Mouse (Mus musculus) Patski (cell line): Measurements from ENCODE around the gene Kalrn. TPM values are rescaled to one million over a fixed set of nuclear protein-coding genes. Genes with fewer than 3 reads are reported as not detected.

Experiments used
- ATAC-seq: fragments of 100-300 bp; one replicate; pipeline ENCODE4 v1.8.0; 2021
- CTCF ChIA-PET: fragments of 350-600 bp; sonication (Branson Sonifier 250); formaldehyde crosslinking; loops from one replicate; lab custom pipeline; 2022; ENCODE audit warnings: inconsistent platforms; lab: Charles Lee
- POLR2A ChIA-PET: fragments of 350-600 bp; sonication (Branson Sonifier 250); formaldehyde crosslinking; loops from one replicate; lab custom pipeline; 2022; ENCODE audit warnings: antibody characterized with exemption, inconsistent platforms; lab: Charles Lee
- DNase-seq: peaks from one replicate; pipeline ENCODE4 v3.0.0-alpha.2; 2011; ENCODE audit warnings: low read depth, low spot score
- H3K27me3 ChIP-seq: fragments of 371-371 bp; one replicate; pipeline ENCODE4 v1.5.1; 2021
- CTCF ChIP-seq: fragments of 100-300 bp; IDR thresholded peaks from one replicate; pipeline ENCODE4 v1.5.1; 2021
- in situ Hi-C: fragments of 300-500 bp; cut with MboI; formaldehyde crosslinking; loops from 3 replicates; pipeline ENCODE4 v1.11.1; 2018; ENCODE audit warnings: low pct_unique_long_range_greater_than_20kb, mixed read lengths
- polyA plus RNA-seq: library from polyadenylated mRNA; unstranded; gene quantifications from one replicate; pipeline ENCODE4 v1.2.3, GENCODE M21; 2021

The Kalrn gene
- polyA plus RNA-seq, 1 experiment from 2014 or later: 25.1 TPM

DNA sequence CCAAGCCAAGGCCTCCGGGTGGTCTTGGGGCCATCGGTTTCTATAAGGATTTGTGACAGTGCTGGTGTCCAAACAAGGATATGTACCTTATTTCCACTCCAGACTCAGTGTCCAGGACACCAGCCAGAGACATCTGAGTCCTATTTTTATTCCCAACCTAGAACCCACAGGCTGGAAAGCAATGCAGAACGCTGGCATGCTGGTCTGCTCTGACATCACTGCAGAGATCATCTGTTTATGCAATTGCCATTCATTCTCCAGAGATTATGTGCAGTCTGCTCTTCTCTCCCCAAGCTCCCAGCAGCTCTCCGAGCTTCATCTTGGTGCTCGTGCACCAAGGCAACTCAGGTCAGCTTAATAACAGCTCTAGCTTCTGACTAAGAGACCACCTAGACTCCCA is 12.5 kb downstream of the Kalrn start:
- no peaks in the 10 kb centered on the region for H3K27me3 ChIP-seq
- TF ChIP-seq CTCF: no peak
- ChIA-PET POLR2A (interaction anchor here (0.6 to 0.8 kb wide), 2 partner anchors 13 to 33 kb away, joined by 9 to 11 read pairs; partner anchors contain the start of gene Kalrn), CTCF (interaction anchor here (0.9 to 3.0 kb wide), 4 partner anchors 9 to 12 kb away, joined by 3 to 11 read pairs (median 4); partner anchors contain the start of gene Kalrn)
- in situ Hi-C loops: loop anchor here (5.0 to 25.0 kb wide), 2 partner anchors 41 to 699 kb away; no protein-coding TSS in a partner anchor
- ATAC-seq (no peak), DNase-seq (no peak)

- no peak for DNase-seq
- in situ Hi-C loops: loop anchor here (5.0 to 25.0 kb wide), 2 partner anchors 42 to 698 kb away; no protein-coding TSS in a partner anchor
- ATAC-seq: no peak
- ChIA-PET CTCF (interaction anchor here (0.9 to 3.0 kb wide), 4 partner anchors 8 to 13 kb away, joined by 3 to 11 read pairs (median 4); partner anchors contain the start of gene Kalrn), POLR2A (interaction anchor here (0.6 to 0.8 kb wide), 2 partner anchors 13 to 33 kb away, joined by 9 to 11 read pairs; partner anchors contain the start of gene Kalrn)
- H3K27me3 ChIP-seq: no peaks in the 10 kb centered on the region
- no peak for TF ChIP-seq CTCF
Observed at GRCm38 (mm10) chr16:34560411-34560810, 12.9 kb downstream of the Kalrn start.

- H3K27me3 ChIP-seq: no peaks in the 10 kb centered on the region
- DNase-seq (no peak), ATAC-seq (no peak)
- ChIA-PET POLR2A (no interaction called here), CTCF (no interaction called here)
- TF ChIP-seq CTCF: no peak
- in situ Hi-C loops: loop anchor here (25.0 kb wide), 1 partner anchor 696 kb away; no protein-coding TSS in a partner anchor
Observed at GRCm38 (mm10) chr16:34557891-34558290, 15.4 kb downstream of the Kalrn start.

GRCm38 (mm10) chr16:34552731-34553130 is 20.6 kb downstream of the Kalrn start:
- in situ Hi-C loops: loop anchor here (25.0 kb wide), 1 partner anchor 690 kb away; no protein-coding TSS in a partner anchor
- H3K27me3 ChIP-seq: no peaks in the 10 kb centered on the region
- no peak for TF ChIP-seq CTCF
- ATAC-seq (no peak), DNase-seq (no peak)
- ChIA-PET CTCF (interaction anchor here (1.4 kb wide), 1 partner anchor 11 kb away, joined by 5 read pairs; no protein-coding TSS in a partner anchor), POLR2A (no interaction called here)

DNA sequence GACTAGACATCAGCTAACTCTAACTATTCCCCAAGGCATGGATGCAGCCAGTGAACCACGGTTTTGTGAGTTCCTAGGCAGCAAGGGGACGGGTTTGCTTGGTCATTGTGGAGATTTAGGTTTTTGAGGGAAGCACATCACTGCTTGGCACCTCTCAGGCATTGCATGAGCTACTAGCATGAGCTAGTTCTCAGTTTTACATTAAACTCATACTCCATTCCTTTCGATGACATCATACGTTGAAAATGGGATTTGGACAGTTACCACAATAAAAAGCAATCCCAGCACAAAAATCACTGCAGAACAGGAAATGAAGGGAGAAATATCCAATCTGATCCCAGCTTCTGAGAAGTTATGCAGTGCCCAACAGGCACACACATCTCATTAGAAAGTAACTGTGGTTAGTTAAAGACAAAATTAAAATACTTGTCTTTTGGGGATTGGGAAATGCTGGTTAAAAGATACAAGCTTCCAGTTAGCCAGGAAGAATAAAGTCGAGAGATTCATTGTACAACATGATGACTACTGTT is 23.8 kb downstream of the Kalrn start:
- no peak for TF ChIP-seq CTCF
- peak; percentile 69 for ATAC-seq
- ChIA-PET CTCF (interaction anchor here (0.8 to 1.7 kb wide), 5 partner anchors 11 to 151 kb away, joined by 3 to 6 read pairs (median 3); partner anchors contain the start of gene Kalrn), POLR2A (interaction anchor here (1.1 kb wide), 1 partner anchor 9 kb away, joined by 3 read pairs; no protein-coding TSS in a partner anchor)
- DNase-seq: peak; percentile 86
- no peaks in the 10 kb centered on the region for H3K27me3 ChIP-seq
- in situ Hi-C loops: no loop called here

DNA sequence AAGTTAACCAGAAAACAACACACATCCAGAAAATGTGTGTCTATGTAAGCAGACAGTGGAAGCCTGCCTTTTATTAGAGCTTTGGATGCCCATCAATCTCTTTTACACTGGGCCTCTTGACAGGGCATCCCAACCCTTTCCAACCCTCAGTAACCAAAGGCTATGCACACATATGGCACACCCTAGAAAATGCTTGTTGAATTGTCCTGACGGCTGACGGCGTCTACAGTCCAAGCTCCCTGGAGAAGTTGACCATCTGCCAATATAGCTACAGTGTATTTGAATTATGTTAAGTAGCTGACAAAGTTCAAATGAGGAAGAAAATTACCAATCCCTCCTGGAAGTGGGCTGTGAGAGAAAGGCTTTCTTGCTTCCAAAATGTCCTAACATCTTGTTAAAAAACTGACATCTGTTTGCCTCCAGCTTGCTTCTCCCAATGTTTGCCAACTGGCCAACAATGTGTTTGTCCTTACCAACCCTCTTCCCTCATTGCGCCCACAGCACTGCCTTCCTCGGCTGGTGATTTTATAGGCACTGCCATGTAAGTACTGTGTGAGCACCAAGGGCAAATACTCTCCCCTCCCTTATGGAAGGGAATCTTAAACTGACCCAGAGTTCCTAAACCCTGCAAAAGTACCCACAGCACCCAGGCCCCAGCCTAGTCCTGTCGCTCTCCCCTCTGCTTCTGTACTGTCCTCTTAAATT is 26.4 kb downstream of the Kalrn start:
- in situ Hi-C loops: no loop called here
- POLR2A ChIA-PET: no interaction called here
- ATAC-seq (no peak), DNase-seq (no peak)
- TF ChIP-seq CTCF: no peak
- H3K27me3 ChIP-seq: no peaks in the 10 kb centered on the region
- CTCF ChIA-PET: interaction anchor here (1.1 kb wide), 1 partner anchor 10 kb away, joined by 5 read pairs; no protein-coding TSS in a partner anchor

DNA sequence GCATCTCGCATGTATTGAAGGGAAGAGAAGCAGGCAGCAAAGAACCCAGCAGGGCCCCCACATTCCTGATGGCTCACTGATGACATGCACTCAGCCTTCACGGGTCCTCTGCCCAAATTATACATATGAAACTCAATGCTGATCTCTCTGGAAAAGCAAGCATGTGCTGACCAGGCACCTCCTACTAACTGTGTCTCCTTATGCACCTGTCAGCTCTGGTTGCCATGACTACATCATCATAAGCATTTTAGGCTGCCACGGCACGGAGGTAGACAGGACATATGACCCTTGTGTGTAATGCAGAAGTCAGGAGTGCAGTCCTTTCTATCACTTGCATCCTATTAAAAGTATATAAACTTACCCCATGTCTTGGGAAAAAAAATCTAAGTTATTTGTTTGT is 29.6 kb downstream of the Kalrn start:
- ChIA-PET POLR2A (no interaction called here), CTCF (no interaction called here)
- DNase-seq: no peak
- no peak for ATAC-seq
- TF ChIP-seq CTCF: no peak
- in situ Hi-C loops: no loop called here
- no peaks in the 10 kb centered on the region for H3K27me3 ChIP-seq

DNA sequence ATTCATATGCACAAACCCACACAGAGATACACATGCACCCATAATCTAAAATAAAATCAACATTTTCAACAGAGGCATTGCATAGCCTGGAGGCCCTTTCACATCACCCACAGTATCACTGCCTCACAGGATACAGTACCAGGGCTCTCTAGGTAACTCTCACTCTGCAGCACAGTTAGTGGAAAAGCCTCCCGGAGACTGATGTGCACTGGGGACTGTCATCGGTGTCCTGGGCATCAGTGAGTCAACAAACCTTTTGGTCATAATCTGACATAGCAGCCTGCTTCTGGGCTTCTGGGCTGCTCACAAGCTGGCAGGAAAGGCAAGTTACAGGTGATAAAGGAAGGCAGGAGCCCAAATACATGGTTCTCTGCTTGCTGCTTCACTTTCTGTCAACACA is 31.0 kb downstream of the Kalrn start:
- ChIA-PET CTCF (no interaction called here), POLR2A (interaction anchor here (0.6 kb wide), 1 partner anchor 32 kb away, joined by 4 read pairs; no protein-coding TSS in a partner anchor)
- in situ Hi-C loops: no loop called here
- no peak for ATAC-seq
- no peak for DNase-seq
- H3K27me3 ChIP-seq: no peaks in the 10 kb centered on the region
- no peak for TF ChIP-seq CTCF

DNA sequence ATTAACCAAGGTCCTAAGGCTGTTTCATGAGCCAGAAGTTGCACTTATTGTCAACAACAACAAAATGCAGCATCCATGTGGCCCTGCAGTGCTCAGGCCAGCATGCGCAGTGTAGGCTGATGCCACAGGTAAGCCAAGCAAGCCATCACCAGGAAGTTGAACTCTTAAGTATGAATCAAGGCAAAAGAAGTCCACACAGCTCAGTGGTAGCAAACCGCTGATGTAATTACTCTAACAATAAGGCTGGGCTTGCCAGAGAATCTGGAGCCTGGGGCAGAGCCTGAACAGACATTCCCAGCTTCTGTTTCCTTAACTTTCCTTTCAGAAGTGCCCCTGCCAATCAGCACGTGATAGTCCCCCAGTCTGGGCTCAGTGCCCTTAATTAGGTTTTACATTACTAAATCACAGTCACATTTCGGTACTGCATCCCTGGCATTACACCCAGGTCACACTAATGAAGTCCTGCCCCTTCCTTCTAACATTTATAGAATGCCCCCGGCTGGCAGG is 34.6 kb downstream of the Kalrn start:
- DNase-seq (no peak), ATAC-seq (no peak)
- in situ Hi-C loops: loop anchor here (5.0 to 10.0 kb wide), 3 partner anchors 34 to 164 kb away; partner anchors contain the start of gene Kalrn
- H3K27me3 ChIP-seq: no peaks in the 10 kb centered on the region
- ChIA-PET POLR2A (no interaction called here), CTCF (interaction anchor here (1.4 kb wide), 1 partner anchor 34 kb away, joined by 3 read pairs; the partner anchor contains the start of gene Kalrn)
- TF ChIP-seq CTCF: no peak

DNA sequence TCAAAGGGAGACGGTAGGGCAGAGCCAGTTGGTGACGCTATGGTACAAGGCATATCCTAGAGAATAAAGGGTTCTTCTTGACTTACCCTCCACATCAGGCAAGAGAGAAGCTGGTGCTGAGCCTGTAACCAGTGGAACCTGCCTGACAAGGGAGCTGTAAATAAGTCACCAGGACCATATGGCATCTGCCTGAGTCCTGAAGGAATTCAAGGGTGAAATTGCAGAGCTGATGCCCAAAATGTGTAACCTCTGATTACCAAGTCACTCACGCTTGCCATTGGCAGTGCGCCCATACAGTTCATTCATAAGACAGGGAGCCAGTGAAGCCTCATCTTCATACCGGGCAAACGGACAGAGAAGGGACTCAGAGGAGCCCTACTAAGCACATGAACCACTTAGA is 37.0 kb downstream of the Kalrn start:
- no peak for ATAC-seq
- in situ Hi-C loops: loop anchor here (5.0 to 10.0 kb wide), 3 partner anchors 36 to 166 kb away; partner anchors contain the start of gene Kalrn
- H3K27me3 ChIP-seq: no peaks in the 10 kb centered on the region
- TF ChIP-seq CTCF: peak; percentile 57
- ChIA-PET CTCF (interaction anchor here (0.7 to 1.9 kb wide), 11 partner anchors 11 to 245 kb away, joined by 3 to 8 read pairs (median 3); partner anchors contain the start of gene Kalrn), POLR2A (interaction anchor here (0.7 kb wide), 1 partner anchor 192 kb away, joined by 3 read pairs; no protein-coding TSS in a partner anchor)
- no peak for DNase-seq
